Mouse (Mus musculus): Measurements from ENCODE around the gene Bahd1. TPM values are rescaled to one million over a fixed set of nuclear protein-coding genes. Genes with fewer than 3 reads are reported as not detected.
A peak's percentile ranks its signal among the peaks of the same experiment; 100 is the strongest.

Bahd1 gene
- polyA plus RNA-seq, 1 experiment from 2014 or later = 6.7 TPM

DNA sequence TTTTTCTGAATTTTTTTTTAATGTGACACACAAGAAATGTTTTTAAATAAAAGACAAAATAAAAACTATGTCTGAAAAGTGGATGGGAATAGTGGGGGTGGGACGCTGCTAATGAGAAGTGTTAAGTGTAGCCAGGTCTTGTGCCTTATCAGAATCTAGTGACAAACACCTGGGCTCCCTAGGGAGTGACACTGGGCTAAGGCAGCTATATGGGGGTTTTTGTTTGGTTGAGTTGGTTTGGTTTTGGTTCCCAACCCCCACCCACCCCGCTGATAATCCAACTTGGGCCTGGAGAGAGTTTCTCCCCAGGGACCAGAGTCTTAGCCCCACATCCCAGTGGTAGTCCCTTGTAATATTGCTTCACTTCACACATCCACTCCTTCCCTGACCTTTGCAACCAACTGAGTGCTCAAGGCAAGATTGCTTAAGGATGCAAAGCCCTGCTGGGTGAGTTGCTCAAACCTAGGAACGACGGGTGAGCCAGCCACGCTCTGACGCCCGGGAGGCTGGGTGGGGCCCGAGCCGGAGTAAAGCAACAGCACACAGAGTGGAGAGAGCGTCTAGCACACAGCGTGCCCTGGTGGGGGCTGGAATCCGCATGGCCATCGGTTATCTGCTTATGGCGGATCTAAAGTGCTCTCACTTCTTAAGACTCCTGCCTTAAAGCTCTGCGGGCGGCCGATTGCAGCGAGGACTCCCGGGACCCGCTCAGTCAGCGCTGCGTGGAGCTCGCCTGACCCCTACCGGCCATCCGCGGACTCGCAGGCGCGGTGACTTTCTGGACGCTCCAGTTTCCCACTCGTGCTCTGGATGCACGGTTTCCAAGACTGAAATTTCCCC lies 17.1 kb upstream of the Bahd1 start:
- peak; percentile 81 for ATAC-seq (ENCODE audit: low FRiP score, low read depth)

DNA sequence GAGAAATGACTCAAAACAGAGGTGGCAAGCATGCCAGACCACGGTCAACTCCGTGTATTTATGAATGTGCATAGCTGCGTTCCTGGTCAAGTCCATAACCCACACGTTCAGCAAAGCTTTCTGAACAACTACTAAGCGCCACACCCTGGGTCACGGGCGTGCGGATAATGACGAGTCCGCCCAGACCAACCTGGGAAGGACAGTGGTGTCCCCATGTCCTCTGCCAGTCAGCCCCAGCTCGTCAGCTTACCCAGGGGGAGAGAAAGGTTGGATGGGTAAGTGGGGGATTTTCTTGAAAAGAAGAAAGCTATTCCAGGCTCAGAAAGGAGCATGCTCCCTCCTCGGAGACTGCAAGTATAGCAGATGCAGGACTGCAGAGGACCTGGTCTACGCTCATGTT lies 12.7 kb upstream of the Bahd1 start:
- Histone ChIP-seq H3K27me3 (peaks cover 47% of the 10 kb centered on the region), H3K36me3 (no peaks in the 10 kb centered on the region), H3K9me3 (no peaks in the 10 kb centered on the region), H3K4me2 (replicated peaks) (no peak overlapping the region; the same call in 1 of the 2 replicates), H3K4me3 (no peak overlapping the region), H3K27ac (replicated peaks) (no peak overlapping the region), H3K4me1 (peaks cover 4% of the 10 kb centered on the region; the same call in 1 of the 2 replicates), H3K9ac (replicated peaks) (no peak overlapping the region)
- WGBS = 69% methylated on average over 13 of the region's 13 CpGs
- ATAC-seq (ENCODE audit: low FRiP score, low read depth) = no peak

More for the DNA sequence above, 17.1 kb upstream of the Bahd1 start:
- Histone ChIP-seq H3K36me3 (peaks cover 16% of the 10 kb centered on the region), H3K4me1 (peaks cover 4% of the 10 kb centered on the region; the same call in 1 of the 2 replicates), H3K27me3 (peaks cover 34% of the 10 kb centered on the region), H3K4me2 (replicated peaks) (peak overlapping the region; percentile 67), H3K27ac (replicated peaks) (no peak overlapping the region), H3K9me3 (no peaks in the 10 kb centered on the region), H3K9ac (replicated peaks) (peak overlapping the region; percentile 43), H3K4me3 (peak overlapping the region; percentile 33)
- WGBS = 2% methylated on average over 32 of the region's 32 CpGs

DNA sequence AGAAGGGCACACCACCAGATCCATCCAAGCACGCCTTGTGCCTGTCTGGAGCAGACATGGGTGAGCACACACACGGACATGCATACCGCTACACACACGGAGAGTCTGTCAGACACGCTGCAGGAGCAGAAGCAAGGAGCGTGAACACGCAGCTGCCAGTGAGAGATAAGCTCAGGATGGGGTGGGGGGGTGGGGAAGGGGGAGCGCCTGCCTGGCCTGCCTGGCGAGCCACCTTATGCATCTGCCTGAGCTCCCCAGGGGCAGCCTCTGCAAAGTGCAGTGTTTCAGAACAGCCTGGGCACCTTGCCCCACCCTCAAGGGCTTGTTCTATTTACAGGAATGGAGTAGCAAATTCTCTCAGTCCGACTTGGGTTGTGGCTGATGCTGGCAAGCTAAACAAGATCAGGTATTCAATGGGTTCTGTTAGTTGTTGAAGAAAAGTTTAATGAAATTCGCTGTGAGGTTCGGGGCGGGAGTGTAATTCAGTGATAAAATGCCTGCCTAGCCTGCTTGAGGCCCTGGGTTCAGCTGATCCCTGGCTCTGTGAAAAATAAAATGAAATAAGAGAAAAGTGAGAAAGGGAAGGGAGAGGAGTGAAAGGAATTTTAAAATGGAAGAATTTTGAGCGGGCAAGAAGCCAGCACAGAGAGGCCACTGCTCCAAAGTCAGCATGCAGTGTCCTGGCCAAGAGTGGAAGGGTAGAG lies 12.2 kb upstream of the Bahd1 start:
- H3K4me2 ChIP-seq (replicated peaks) = no peak overlapping the region; the same call in 1 of the 2 replicates
- ATAC-seq (ENCODE audit: low FRiP score, low read depth) = 0 out of 2 replicates have a peak, but pooled peaks have one; percentile 38
- H3K4me3 ChIP-seq = no peak overlapping the region
- H3K9ac ChIP-seq (replicated peaks) = no peak overlapping the region
- H3K36me3 ChIP-seq = no peaks in the 10 kb centered on the region
- peaks cover 2% of the 10 kb centered on the region; the same call in 1 of the 2 replicates for H3K4me1 ChIP-seq
- no peaks in the 10 kb centered on the region for H3K9me3 ChIP-seq
- H3K27ac ChIP-seq (replicated peaks) = no peak overlapping the region
- WGBS = 32% methylated on average over 14 of the region's 14 CpGs
- peaks cover 52% of the 10 kb centered on the region for H3K27me3 ChIP-seq

- WGBS = 92% methylated on average over 4 of the region's 4 CpGs
- Histone ChIP-seq H3K36me3 (no peaks in the 10 kb centered on the region), H3K27me3 (peaks cover 61% of the 10 kb centered on the region), H3K9me3 (no peaks in the 10 kb centered on the region), H3K4me2 (replicated peaks) (no peak overlapping the region), H3K9ac (replicated peaks) (no peak overlapping the region), H3K27ac (replicated peaks) (no peak overlapping the region), H3K4me1 (peaks cover under 1% of the 10 kb centered on the region; the same call in 1 of the 2 replicates), H3K4me3 (no peak overlapping the region)
- ATAC-seq (ENCODE audit: low FRiP score, low read depth) = no peak
Measured at GRCm38 (mm10) chr2:118891173-118891572, 9.0 kb upstream of the Bahd1 start.

GRCm38 (mm10) chr2:118895990-118896913 lies 3.9 kb upstream of the Bahd1 start:
- peak overlapping the region; percentile 64 for H3K4me2 ChIP-seq (replicated peaks)
- ATAC-seq (ENCODE audit: low FRiP score, low read depth) = peak; percentile 19; the same call in 1 of the 2 replicates
- no peaks in the 10 kb centered on the region for H3K9me3 ChIP-seq
- peaks cover 38% of the 10 kb centered on the region for H3K4me1 ChIP-seq
- no peaks in the 10 kb centered on the region for H3K36me3 ChIP-seq
- H3K4me3 ChIP-seq = peak overlapping the region; percentile 39
- H3K9ac ChIP-seq (replicated peaks) = peak overlapping the region; percentile 40
- H3K27ac ChIP-seq (replicated peaks) = no peak overlapping the region
- H3K27me3 ChIP-seq = peaks cover 89% of the 10 kb centered on the region
- 1% methylated on average over 38 of the region's 38 CpGs for WGBS

- peaks cover 38% of the 10 kb centered on the region for H3K4me1 ChIP-seq
Measured at GRCm38 (mm10) chr2:118896914-118897291, 3.3 kb upstream of the Bahd1 start.

DNA sequence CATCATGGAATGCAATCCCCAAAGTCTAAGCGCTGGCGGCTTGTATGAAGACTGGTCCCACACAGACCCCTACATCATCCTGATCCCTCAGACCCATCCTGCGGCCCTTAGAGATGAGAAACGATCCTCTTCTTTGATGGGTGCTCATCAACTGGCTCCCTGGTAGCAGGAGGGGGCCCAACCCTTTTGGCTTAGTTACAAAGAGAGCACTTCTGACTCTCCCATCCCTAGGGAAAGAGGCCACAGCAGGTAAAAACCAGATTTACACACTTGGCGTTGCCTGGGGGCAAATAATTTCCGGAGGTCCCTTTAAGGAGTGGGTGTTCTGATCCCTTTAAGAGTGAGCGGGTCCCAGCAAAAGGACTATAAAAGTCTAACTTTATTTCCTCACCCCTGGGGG lies 2.8 kb upstream of the Bahd1 start:
- no peak for ATAC-seq (ENCODE audit: low FRiP score, low read depth)
- no peaks in the 10 kb centered on the region for H3K36me3 ChIP-seq
- no peaks in the 10 kb centered on the region for H3K9me3 ChIP-seq
- WGBS = 2% methylated on average over 7 of the region's 7 CpGs
- peaks cover 38% of the 10 kb centered on the region for H3K4me1 ChIP-seq
- H3K27me3 ChIP-seq = peaks cover 82% of the 10 kb centered on the region
- peak overlapping the region; percentile 39; the same call in 1 of the 2 replicates for H3K4me3 ChIP-seq
- no peak overlapping the region for H3K27ac ChIP-seq (replicated peaks)
- H3K9ac ChIP-seq (replicated peaks) = 0 out of 2 replicates have a peak overlapping the region, but pooled peaks have one; percentile 40
- H3K4me2 ChIP-seq (replicated peaks) = peak overlapping the region; percentile 64

More at GRCm38 (mm10) chr2:118896914-118897291, 3.3 kb upstream of the Bahd1 start:
- Histone ChIP-seq H3K27me3 (peaks cover 87% of the 10 kb centered on the region), H3K27ac (replicated peaks) (no peak overlapping the region), H3K9me3 (no peaks in the 10 kb centered on the region), H3K9ac (replicated peaks) (peak overlapping the region; percentile 40), H3K4me3 (peak overlapping the region; percentile 39), H3K36me3 (no peaks in the 10 kb centered on the region), H3K4me2 (replicated peaks) (peak overlapping the region; percentile 64)
- ATAC-seq (ENCODE audit: low FRiP score, low read depth) = no peak
- WGBS = 0% methylated on average over 13 of the region's 13 CpGs

- no peak overlapping the region for H3K4me3 ChIP-seq
- H3K9ac ChIP-seq (replicated peaks) = no peak overlapping the region
- H3K36me3 ChIP-seq = no peaks in the 10 kb centered on the region
- peak overlapping the region; percentile 14; the same call in 1 of the 2 replicates for H3K4me2 ChIP-seq (replicated peaks)
- peaks cover 78% of the 10 kb centered on the region for H3K27me3 ChIP-seq
- 2% methylated on average over 11 of the region's 11 CpGs for WGBS
- no peak for ATAC-seq (ENCODE audit: low FRiP score, low read depth)
- H3K27ac ChIP-seq (replicated peaks) = no peak overlapping the region
- H3K4me1 ChIP-seq = peaks cover 38% of the 10 kb centered on the region
- no peaks in the 10 kb centered on the region for H3K9me3 ChIP-seq
Measured at GRCm38 (mm10) chr2:118897808-118898207, 2.4 kb upstream of the Bahd1 start.

GRCm38 (mm10) chr2:118898771-118899170 lies 1.4 kb upstream of the Bahd1 start:
- 8% methylated on average over 4 of the region's 4 CpGs for WGBS
- H3K4me3 ChIP-seq = no peak overlapping the region

DNA sequence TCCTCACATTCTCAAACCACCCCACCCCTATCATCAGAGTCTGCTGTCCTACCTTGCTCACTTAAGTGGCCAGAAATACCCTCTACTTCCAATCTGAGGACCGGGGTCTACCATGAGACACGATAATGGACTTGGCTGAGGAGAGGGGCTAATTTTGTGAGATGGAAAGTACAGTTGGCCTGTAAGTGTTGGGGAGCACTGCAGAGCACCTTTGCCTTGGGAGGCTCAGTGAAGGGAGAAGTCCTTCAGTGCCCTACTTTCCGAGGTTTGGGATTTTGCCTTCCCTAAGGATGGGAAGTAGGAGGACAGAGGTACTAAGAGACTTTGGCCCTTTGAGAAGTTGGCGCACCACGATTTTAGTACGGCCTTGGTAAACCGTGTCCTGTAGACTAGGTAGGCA lies 871 bp upstream of the Bahd1 start:
- no peak overlapping the region for H3K9ac ChIP-seq (replicated peaks)
- H3K4me2 ChIP-seq (replicated peaks) = no peak overlapping the region
- H3K27me3 ChIP-seq = peaks cover 78% of the 10 kb centered on the region
- H3K4me1 ChIP-seq = peaks cover 53% of the 10 kb centered on the region
- H3K9me3 ChIP-seq = no peaks in the 10 kb centered on the region
- no peaks in the 10 kb centered on the region for H3K36me3 ChIP-seq
- no peak for ATAC-seq (ENCODE audit: low FRiP score, low read depth)
- WGBS = 11% methylated on average over 7 of the region's 7 CpGs
- H3K27ac ChIP-seq (replicated peaks) = no peak overlapping the region
- H3K4me3 ChIP-seq = no peak overlapping the region

More at GRCm38 (mm10) chr2:118898771-118899170, 1.4 kb upstream of the Bahd1 start:
- Histone ChIP-seq H3K4me2 (replicated peaks) (no peak overlapping the region), H3K36me3 (no peaks in the 10 kb centered on the region), H3K27ac (replicated peaks) (no peak overlapping the region), H3K4me1 (peaks cover 48% of the 10 kb centered on the region), H3K27me3 (peaks cover 78% of the 10 kb centered on the region), H3K9ac (replicated peaks) (no peak overlapping the region), H3K9me3 (no peaks in the 10 kb centered on the region)
- no peak for ATAC-seq (ENCODE audit: low FRiP score, low read depth)

DNA sequence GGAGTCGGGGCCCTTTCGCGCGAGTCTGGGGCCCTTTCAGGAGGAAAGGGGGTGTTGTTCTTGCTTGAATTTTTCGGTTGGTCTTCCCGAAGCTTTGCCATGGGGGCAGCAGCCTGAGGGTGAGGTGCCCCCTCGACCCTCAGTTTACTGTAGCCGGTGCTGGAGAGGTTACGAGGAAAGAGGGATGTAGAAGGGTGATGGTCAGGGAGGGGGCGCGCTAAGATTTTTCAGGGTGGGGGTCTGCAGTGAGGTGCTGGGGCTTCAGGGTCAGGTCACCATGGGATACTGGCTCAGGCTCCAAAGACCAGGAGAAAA lies 606 bp downstream of the Bahd1 start:
- Histone ChIP-seq H3K9ac (replicated peaks) (peak overlapping the region; percentile 84), H3K36me3 (no peaks in the 10 kb centered on the region), H3K4me2 (replicated peaks) (peak overlapping the region; percentile 97), H3K4me1 (peaks cover 65% of the 10 kb centered on the region), H3K27ac (replicated peaks) (peak overlapping the region; percentile 39; the same call in 1 of the 2 replicates), H3K9me3 (no peaks in the 10 kb centered on the region), H3K27me3 (peaks cover 67% of the 10 kb centered on the region), H3K4me3 (peak overlapping the region; percentile 68)
- WGBS = under 1% methylated on average over 11 of the region's 11 CpGs
- peak; percentile 7; the same call in 1 of the 2 replicates for ATAC-seq (ENCODE audit: low FRiP score, low read depth)
